Mouse (Mus musculus) right cerebral cortex, postnatal 25 days (tissue): ENCODE results near the gene Cox8b.

Experiments
- DNase-seq: peaks from one replicate; pipeline ENCODE4 v3.0.0; 2022

Cox8b gene

GRCm38 (mm10) chr7:140900220-140900619 lies at the start of gene Cox8b:
Gene Cox8b, minus strand, starts transcription at chr7:140900446.
- DNase-seq, result no peak

- no peak for DNase-seq
Measured at GRCm38 (mm10) chr7:140949255-140949654, 49.0 kb upstream of the Cox8b start.

DNA sequence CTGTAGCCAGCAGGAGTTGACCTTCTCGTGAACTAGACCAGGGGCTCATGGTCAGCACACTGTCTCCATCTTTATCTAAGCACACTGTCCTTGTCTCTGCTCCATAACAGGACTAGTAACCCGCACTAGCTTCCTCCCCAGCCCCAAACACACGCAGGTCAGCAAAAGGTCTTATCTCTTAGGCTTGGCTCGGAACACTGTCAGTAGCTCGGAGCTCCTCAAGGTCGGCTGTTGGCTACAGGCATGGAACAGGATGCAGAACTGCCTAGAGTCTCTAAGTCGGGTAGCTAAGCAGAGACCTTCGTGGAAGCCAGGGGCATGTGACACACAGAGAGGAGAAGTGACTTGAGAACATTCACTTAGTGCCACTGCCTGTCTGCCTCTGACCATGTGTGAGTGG lies 47.9 kb upstream of the Cox8b start:
- no peak for DNase-seq

GRCm38 (mm10) chr7:140946980-140947379 lies 46.7 kb upstream of the Cox8b start:
- DNase-seq, result no peak

DNA sequence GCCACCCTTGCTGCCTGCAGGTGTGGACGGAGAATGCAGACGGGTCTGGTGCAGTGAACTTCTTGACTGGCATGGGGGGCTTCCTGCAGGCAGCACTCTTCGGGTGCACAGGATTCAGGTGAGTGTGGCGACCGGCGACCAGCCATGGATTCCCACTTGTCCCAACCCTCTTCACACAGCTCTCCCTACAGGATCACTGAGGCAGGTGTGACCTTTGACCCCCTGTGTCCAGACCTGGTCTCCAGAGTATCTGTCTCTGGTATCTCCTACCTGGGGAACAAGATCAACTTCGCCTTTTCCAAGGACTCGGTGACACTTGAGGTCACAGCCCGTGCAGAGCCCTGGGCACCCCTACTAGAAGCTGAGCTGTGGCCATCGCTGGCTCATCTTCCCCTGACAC lies 46.1 kb upstream of the Cox8b start:
- DNase-seq, result no peak

- no peak for DNase-seq
Measured at GRCm38 (mm10) chr7:140945247-140945646, 45.0 kb upstream of the Cox8b start.

- DNase-seq, result no peak
Measured at GRCm38 (mm10) chr7:140944236-140944635, 44.0 kb upstream of the Cox8b start.

- DNase-seq, result no peak
Measured at GRCm38 (mm10) chr7:140943356-140943755, 43.1 kb upstream of the Cox8b start.

DNA sequence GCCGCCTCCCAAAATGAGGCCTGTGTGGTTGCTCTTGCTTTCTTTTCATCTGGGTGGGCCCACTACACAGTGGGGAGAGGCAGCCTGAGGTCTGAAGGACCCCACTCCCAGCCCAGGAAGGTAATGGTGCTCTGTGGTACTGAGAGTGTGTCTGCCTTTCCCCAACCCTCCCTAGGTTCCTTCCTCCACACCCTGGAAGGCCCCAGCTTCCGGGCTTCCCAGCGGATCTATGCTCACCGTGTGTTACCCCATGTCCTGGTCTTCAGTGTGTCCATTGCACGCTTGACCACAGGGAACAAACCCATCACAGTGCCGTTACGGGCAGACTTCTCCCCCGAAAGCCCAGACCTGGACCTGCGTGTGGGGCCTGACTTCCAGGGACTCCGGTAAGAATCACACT lies 42.6 kb upstream of the Cox8b start:
- no peak for DNase-seq

- DNase-seq, result no peak
Measured at GRCm38 (mm10) chr7:140942341-140942740, 42.1 kb upstream of the Cox8b start.

DNA sequence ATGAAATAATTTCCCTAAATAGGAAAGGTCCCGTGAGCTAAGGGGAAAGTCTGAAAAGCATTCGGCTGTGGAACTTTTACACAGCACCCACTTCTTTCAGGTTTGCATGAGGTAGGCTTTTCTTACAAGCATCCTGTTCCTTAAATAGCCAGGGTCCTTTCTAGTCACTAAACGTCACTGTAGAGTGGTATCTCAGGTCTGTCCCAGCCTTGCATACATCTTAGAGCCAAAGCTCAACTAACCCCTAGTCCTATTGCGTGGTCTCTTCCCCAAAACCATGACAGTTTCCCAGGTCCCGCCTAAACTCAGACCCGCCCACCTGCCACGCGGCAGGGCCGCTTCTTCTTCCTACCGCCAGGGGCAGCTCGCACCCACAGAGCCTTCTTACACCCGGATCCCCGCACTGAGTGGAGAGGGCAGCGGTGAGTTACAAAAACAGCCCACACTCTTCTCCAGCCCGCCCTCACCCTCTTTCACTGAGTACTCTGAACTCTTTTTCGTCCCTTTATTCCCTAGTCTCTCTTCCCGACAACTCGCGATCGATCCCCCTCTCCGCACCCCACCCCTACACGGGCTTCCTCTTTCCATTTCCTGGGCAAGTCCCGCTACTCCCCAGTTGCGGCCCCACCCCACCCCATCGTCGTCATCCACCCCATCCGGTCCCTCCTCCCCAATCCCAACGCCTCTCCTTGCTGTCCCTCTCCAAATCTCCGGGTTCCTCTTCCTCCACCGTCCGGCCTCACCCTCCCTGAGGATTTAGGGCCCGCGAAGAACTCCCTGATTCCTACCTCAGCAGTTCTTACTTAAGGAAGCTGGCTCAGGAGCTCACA lies 41.2 kb upstream of the Cox8b start, which contains the start of gene Pgghg:
Gene Pgghg, plus strand, starts transcription at position 170 of the 830 bp plus-strand sequence.
- peak; percentile 46 for DNase-seq

- DNase-seq, result no peak
Measured at GRCm38 (mm10) chr7:140939669-140940171, 39.5 kb upstream of the Cox8b start.

GRCm38 (mm10) chr7:140938896-140939295 lies 38.6 kb upstream of the Cox8b start:
- no peak for DNase-seq

- DNase-seq, result no peak
Measured at GRCm38 (mm10) chr7:140938436-140938835, 38.2 kb upstream of the Cox8b start.

DNA sequence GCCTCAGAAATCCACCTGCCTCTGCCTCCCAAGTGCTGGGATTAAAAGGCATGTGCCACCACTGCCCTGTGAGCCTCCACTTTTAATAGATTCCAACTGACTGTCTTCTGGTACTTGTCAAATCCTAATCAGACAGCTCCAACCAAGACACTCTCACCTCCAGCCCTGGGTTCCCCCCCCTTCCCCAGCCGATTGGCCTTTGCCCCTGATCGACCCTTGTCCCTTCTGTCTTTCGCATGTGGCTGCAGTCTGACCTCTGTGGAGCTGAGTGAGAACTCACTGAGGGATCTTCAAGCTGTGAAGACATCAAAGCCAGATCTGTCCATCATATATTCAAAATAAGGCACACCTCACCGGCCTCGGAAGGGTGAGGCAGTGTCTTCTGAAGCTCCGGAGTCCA lies 26.9 kb upstream of the Cox8b start:
- DNase-seq, result no peak

DNA sequence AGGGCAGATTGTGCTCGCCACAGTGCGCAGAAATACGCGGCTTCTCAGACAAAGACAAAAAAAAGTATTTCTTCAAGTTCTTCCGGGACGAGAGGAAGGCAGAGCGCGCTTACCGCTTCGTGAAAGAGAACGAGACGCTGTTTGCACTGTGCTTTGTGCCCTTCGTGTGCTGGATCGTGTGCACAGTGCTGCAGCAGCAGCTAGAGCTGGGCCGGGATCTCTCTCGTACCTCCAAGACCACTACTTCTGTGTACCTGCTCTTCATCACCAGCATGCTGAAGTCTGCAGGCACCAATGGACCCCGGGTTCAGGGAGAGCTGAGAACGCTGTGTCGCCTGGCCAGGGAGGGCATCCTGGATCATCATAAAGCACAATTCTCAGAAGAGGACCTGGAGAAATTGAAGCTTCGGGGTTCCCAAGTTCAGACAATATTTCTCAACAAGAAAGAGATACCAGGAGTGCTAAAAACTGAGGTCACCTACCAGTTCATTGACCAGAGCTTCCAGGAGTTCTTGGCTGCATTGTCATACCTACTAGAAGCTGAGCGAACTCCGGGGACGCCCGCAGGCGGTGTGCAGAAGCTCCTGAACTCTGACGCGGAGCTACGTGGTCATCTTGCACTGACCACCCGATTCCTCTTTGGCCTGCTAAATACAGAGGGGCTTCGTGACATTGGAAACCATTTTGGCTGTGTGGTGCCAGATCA lies 23.0 kb upstream of the Cox8b start:
- DNase-seq, result no peak

- DNase-seq, result peak; percentile 47
Measured at GRCm38 (mm10) chr7:140922398-140923069, 22.3 kb upstream of the Cox8b start.

- DNase-seq, result no peak
Measured at GRCm38 (mm10) chr7:140921225-140921975, 21.2 kb upstream of the Cox8b start.

- DNase-seq, result no peak
Measured at GRCm38 (mm10) chr7:140920418-140921029, 20.3 kb upstream of the Cox8b start, which contains the start of gene Nlrp6. Gene Nlrp6, plus strand, starts transcription at chr7:140920902.

- no peak for DNase-seq
Measured at GRCm38 (mm10) chr7:140919911-140920310, 19.7 kb upstream of the Cox8b start.

- DNase-seq, result no peak
Measured at GRCm38 (mm10) chr7:140914031-140914690, 13.9 kb upstream of the Cox8b start.
